Mouse (Mus musculus) MN1 (cell line): ENCODE measurements around the gene Clec11a.
"Not testable (repeated sequence)": the region's sequence is repeated elsewhere in the genome, so short reads cannot be mapped to it uniquely, and the experiment has no call there.

Experiments
- DNase-seq: peaks from one replicate; pipeline ENCODE4 v3.0.0-alpha.2; 2016; ENCODE audit warnings: low spot score

Gene Clec11a

GRCm38 (mm10) chr7:44322290-44322689, 15.6 kb upstream of the Clec11a start:
- no peak for DNase-seq

GRCm38 (mm10) chr7:44320886-44321285, 14.2 kb upstream of the Clec11a start:
- no peak for DNase-seq

GRCm38 (mm10) chr7:44317913-44318312, 11.2 kb upstream of the Clec11a start:
- peak; percentile 32 for DNase-seq

DNA sequence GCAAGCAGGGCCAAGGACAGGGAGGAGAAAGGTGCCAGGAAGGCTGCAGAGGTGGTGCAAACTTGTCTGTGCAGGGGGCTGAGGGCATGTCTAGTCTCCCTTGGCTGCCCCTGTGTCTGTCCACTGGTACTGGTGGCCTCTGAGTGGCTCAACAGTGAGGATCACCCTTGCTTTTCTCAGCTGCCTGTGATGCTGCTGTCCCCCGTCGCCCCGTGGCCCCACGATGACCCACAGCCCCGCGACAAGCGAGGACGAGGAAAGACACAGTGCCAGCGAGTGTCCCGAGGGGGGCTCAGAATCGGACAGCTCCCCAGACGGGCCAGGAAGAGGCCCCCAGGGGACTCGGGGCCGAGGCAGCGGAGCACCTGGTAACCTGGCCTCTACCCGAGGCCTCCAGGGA, 5.8 kb upstream of the Clec11a start:
- no peak for DNase-seq

- DNase-seq, result peak; percentile 19
Observed at GRCm38 (mm10) chr7:44311713-44312304, 5.1 kb upstream of the Clec11a start.

- DNase-seq, result peak; percentile 43
Observed at GRCm38 (mm10) chr7:44310878-44311712, 4.4 kb upstream of the Clec11a start.

- DNase-seq, result peak; percentile 22
Observed at GRCm38 (mm10) chr7:44310285-44310877, 3.7 kb upstream of the Clec11a start.

- peak; percentile 15 for DNase-seq
Observed at GRCm38 (mm10) chr7:44309475-44310284, 3.0 kb upstream of the Clec11a start, which contains the start of gene Shank1. Shank1 (plus strand) TSS chr7:44310253.

DNA sequence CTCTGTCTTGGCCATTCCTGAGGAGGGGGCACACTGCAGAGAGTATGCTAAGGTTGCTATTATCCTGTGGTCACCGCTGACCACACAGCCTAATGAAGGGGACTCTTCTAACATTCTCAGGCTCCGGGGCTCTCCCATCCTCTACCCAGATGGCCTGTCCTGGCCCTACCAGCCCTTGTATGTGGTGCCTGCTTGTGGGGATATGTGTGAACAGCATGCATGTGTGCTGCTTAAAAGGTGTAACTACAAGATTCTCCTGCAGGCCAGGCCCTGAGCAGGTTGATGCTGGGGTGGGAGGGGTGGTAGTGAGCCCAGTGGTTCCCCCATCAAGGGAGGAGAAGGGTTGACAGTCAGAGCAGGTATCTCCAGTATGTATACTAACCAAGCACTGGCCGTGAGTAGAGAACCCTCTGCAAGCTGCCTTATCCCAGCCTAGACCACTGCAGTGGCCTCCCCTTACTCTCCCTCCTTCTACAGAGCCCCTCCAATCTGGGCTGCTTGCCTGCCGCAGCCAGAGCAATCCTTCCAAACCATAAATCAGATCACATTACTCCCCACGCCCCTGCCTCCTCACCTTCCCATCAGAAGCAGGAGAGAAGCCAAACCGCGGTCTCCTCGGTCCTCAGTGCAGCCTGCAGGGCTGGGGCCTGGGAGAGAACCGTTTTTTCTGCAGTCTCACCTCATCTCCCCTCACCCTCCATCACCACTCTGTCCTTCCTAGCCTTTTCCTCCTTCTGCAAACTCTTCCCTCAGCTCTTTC, 739 bp upstream of the Clec11a start:
- peak; percentile 34 for DNase-seq

- DNase-seq, result no peak
Observed at GRCm38 (mm10) chr7:44305686-44306085, 1.0 kb downstream of the Clec11a start.

- DNase-seq, result peak; percentile 98
Observed at GRCm38 (mm10) chr7:44304775-44305641, 1.7 kb downstream of the Clec11a start.

DNA sequence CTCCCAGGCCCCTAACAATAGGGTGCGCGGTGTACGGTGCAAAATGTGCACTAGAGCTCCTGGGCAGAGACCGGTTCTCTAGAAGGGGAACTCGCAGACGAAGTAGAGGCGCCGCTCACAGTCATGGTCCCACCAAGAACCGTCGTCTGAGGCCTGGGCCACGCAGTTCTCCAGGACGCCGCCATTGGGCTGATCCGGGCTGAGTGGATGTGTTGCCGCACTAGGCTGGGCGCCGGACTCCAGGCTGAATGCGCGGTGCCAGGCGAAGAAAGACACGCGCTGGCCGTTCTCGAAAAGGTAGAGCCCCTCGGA, 2.3 kb downstream of the Clec11a start:
- no peak for DNase-seq

DNA sequence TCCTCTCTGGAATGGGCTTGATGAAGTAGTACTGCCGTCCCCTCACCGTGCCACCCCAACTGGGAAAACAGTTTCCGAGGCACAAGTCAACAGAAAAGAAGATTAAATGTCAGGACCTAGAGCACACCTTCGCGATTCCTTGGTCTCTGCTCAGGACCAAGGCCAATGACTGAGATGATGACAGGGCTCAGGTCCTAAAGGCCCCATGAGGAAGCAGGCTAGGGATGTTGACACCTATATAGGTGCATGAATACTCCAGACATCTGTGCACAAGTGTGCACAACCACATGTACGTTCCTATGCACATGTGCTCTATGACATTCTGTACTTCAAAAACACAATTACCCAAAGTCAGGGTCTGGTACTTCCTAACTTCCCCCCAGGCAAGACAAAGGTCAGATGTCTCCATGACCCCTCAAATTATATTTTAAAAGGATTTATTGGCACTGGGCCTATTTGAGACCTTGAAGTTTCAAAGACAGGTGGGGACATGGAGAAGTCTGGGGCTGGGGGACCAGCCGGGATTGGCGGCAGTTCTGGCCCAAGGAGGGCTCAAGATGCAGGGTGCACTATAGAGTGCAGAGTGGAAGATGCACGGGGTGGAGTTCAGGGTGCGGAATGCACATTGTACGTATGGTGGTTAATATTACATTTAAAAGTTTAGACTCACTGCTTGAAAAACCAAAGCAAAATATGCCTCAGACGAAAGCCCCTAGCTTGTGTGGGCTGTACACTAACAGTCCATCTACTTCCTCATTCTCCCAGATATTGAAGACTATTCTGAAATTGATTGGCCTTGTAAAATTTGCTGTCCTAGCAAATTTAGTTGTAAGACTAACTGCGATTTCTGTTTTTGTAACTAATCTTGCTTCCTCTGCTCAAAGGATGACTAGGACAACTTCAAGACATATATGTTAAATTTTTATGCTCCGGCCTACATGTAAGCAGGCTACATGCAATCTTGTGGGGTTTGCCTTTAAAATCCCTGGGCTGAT, 3.1 kb downstream of the Clec11a start:
- no peak for DNase-seq

DNA sequence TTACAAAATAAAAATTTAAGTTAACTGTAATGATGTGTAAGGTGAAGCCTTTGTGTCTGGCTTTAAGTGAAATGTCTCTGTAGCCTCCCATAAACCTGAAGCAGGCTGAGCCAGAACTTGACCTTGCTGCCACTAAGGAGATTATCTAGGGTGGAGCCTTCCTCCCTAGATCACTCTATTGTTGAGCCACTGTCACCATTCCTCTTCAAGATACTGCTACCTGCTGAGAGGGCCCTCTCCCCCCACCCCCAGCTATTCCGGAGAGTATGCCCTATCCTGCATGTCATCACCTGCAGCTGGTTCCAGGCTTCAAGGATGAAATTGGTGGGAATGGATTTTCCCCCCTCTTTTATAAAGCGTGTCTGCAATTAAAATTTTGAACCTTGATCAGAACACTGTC, 9.2 kb downstream of the Clec11a start:
- not testable (repeated sequence) for DNase-seq

DNA sequence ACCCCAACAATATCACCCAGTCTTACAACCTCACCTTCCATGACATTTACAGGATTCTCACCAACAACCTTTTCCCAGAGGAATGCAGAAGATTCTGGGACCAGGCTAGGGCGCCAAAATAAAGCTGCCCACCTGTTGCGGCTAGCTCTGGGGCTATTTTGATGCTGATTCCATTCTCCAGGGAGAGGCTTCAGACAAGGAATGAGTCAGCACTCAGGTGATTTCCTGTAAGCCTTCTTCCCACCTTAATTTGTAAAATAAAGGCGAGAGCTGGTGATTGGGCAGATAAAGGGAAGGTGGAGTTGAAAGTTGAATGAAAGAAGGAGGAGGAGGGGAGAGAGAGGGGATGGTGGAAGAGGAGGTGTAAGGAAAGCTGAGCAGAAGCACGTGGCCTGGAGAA, 15.3 kb downstream of the Clec11a start:
- no peak for DNase-seq

DNA sequence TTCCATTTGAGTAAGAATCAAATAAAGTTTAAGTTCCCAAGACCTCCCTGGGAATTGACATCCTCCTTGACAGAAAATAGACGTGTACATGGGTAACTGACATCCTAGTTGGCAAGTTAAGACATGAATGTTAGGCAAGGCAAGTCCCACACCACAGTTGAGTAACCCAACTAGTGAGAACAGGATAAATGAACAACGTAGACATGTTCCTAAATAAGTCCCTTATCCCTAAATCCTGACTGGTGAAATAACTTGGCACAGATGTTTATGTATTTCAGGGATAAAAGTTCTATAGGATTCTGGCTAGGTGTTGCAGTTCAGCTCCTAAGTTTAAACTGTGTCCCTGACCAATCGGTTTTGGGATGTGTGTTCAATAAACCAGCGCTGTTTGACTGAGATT, 15.7 kb downstream of the Clec11a start:
- DNase-seq, result no peak

DNA sequence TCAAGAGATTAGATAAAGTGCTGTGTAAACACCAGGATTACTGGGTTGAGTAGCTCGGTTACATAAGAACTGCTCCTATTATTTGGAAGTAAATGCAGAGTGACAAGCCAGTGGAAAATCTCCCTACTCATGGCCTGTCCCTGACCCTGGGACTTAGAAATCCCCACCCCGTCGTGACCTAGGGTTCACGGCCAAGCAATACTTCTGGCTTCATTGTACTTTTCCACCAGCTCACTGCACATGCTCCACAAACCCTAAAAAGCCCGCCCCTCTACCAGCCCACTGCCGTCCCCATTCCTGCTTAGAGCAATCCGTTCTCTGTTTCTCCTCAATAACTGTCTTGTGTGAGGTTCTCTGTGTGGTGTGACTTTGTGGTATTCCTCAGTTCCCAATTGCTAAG, 18.9 kb downstream of the Clec11a start:
- DNase-seq, result no peak

DNA sequence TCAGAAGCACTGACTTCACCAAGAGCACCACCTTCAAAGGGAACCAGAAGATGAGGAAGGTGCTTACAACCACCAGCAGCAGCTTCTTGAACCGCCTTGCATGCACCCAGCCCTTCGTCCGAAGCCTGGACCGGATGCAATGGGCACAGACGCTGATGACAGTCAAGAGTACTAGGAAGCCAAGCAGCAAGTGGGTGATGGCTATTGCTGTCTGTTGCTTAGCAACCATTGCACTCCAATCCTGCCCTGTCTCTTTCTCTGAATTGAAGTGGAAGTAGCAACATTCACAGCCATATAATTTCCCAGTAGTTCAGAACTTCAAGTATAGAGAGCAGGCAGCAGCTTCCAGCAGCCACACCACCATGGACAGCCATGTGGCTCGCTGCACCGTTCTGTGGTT, 25.1 kb downstream of the Clec11a start:
- DNase-seq, result peak; percentile 13

GRCm38 (mm10) chr7:44280959-44281358, 25.7 kb downstream of the Clec11a start:
- no peak for DNase-seq

- no peak for DNase-seq
Observed at GRCm38 (mm10) chr7:44277250-44277622, 29.5 kb downstream of the Clec11a start.
